Mouse (Mus musculus) neural tube, embryonic 11.5 days (tissue): ENCODE measurements around the gene Ccr4. TPM values are rescaled to one million over a fixed set of nuclear protein-coding genes. Genes with fewer than 3 reads are reported as not detected.

ENCODE experiments used
- ATAC-seq: fragments of 200-750 bp; cut with Nextera tagmentation; 2 replicates; pipeline ENCODE4 v1.8.0; 2017; ENCODE audit warnings: moderate number of reproducible peaks, mild to moderate bottlenecking, moderate TSS enrichment, moderate library complexity; ENCODE audit not compliant: insufficient read depth, low FRiP score, low TSS enrichment
- DNase-seq: peaks from one replicate; pipeline ENCODE4 v3.0.0-alpha.2; 2015; ENCODE audit warnings: low spot score
- H3K27ac ChIP-seq: fragments of 300-500 bp; sonication (generic); 2 replicates; pipeline ENCODE4 v1.5.1; 2014; ENCODE audit warnings: low read depth, mild to moderate bottlenecking, low read length
- H3K27me3 ChIP-seq: fragments of 300-500 bp; sonication (generic); 2 replicates; pipeline ENCODE4 v1.6.1; 2014; ENCODE audit warnings: mild to moderate bottlenecking, low read length, mixed read lengths; ENCODE audit not compliant: control insufficient read depth, insufficient read depth
- H3K36me3 ChIP-seq: fragments of 300-500 bp; sonication (generic); 2 replicates; pipeline ENCODE4 v1.6.1; 2014; ENCODE audit warnings: mild to moderate bottlenecking, low read length, moderate library complexity, mixed read lengths; ENCODE audit not compliant: control insufficient read depth, insufficient read depth
- H3K4me1 ChIP-seq: fragments of 300-500 bp; sonication (generic); 2 replicates; pipeline ENCODE4 v1.6.1; 2014; ENCODE audit warnings: low read length, mixed read lengths; ENCODE audit not compliant: control insufficient read depth, insufficient read depth
- H3K4me2 ChIP-seq: fragments of 300-500 bp; sonication (generic); 2 replicates; pipeline ENCODE4 v1.6.1; 2014; ENCODE audit warnings: low read depth, mild to moderate bottlenecking, moderate library complexity
- H3K4me3 ChIP-seq: fragments of 300-500 bp; sonication (generic); 2 replicates; pipeline ENCODE4 v1.5.1; 2014; ENCODE audit warnings: low read depth, low read length
- H3K9ac ChIP-seq: fragments of 300-500 bp; sonication (generic); 2 replicates; pipeline ENCODE4 v1.6.1; 2014; ENCODE audit warnings: mild to moderate bottlenecking, low read length
- H3K9me3 ChIP-seq: fragments of 300-500 bp; sonication (generic); 2 replicates; pipeline ENCODE4 v1.6.1; 2016; ENCODE audit warnings: low read length; ENCODE audit not compliant: control insufficient read depth
- WGBS: fragments of 180-500 bp; shearing (Covaris S2); extraction: QIAGEN DNeasy Blood & Tissue Kit; methylation state at CpG from one replicate; pipeline ENCODE4 v1.1.7; 2014; 5-methylcytosine and 5-hydroxymethylcytosine counted together
- polyA plus RNA-seq: library from polyadenylated mRNA; unstranded; fragments of >200 nt; fragmentation: Nextera tagmentation; extraction: Ambion mirVana; gene quantifications from 2 replicates; pipeline ENCODE4 v1.2.1, GENCODE M21; 2014

The Ccr4 gene
- polyA plus RNA-seq, 1 experiment from 2014 or later: not detected

DNA sequence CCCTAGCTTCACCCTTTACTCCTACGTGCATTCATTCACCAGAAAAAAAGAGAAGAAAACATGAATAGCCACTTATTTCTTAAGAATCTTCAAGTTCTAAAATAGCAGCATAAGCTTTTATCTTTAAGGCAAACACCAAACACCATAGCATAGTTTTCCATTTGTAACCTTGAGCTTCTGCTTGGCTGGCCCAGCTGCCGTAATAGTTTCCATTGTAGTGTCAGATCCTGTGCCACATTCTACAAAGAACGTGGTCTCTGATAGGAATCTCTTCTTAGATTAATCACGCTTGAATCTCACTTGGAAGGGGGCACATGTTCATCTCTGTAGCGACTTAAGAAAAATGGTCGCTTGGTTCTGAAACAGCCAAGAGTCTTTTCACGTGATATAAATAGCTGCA, 53.1 kb downstream of the Ccr4 start:
- Histone ChIP-seq H3K4me1 (no peaks in the 10 kb centered on the region), H3K27ac (no peak overlapping the region), H3K36me3 (no peaks in the 10 kb centered on the region), H3K9me3 (no peaks in the 10 kb centered on the region), H3K4me3 (no peak overlapping the region), H3K9ac (no peak overlapping the region), H3K27me3 (no peaks in the 10 kb centered on the region), H3K4me2 (no peak overlapping the region)
- ATAC-seq: no peak
- WGBS: 87% methylated on average over 7 of the region's 7 CpGs
- DNase-seq: no peak

DNA sequence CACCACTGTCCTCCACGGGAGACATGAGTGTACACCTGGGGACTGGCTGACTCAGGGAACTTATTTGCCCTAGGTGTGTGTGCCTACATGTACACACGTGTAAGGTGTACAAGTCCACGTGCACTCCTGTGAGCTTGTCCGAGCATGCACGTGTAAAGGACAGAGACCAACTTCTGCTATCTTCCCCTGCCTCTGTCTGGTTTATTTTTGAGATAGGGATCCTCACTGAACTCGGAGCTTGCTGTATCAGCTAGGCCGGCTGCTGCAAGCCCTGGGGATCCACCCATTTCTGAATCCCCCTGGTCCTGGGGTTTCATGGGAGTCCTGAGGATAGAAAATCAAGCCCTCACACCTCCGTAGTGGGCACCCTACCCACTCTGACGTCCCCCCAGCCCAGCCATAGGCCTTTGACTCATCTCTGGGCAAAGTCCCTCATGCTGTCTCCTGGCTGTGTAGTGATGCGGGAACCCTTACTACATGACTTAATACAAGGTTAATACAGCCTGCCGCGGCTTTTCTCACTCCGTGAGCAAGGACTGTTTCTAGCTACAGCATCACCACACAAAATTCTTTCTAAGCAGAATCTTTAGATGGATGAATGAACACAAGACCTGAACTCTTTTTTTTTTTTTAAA, 55.5 kb downstream of the Ccr4 start:
- Histone ChIP-seq H3K9ac (no peak overlapping the region), H3K4me2 (no peak overlapping the region), H3K4me1 (no peaks in the 10 kb centered on the region), H3K4me3 (no peak overlapping the region), H3K36me3 (no peaks in the 10 kb centered on the region), H3K27me3 (no peaks in the 10 kb centered on the region), H3K9me3 (no peaks in the 10 kb centered on the region), H3K27ac (no peak overlapping the region)
- 90% methylated on average over 13 of the region's 13 CpGs for WGBS
- ATAC-seq (no peak), DNase-seq (no peak)

DNA sequence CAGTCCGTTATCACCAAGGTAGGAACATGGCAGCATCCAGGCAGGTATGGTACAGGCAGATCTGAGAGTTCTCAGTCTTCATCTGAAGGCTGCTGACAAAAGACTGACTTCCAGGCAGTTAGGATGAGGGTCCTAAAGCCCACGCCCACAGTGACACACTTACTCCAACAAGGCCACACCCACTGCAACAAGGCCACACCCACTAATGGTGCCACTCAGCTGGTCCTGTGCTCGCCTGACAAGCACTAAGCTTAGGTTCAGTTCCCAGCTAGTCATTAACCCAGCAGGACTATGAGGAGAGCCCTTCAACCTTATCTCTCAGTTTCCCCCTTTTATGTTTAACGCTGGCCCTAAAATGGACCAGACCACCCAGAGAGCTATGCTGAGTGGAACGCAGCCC, 56.0 kb downstream of the Ccr4 start:
- Histone ChIP-seq H3K36me3 (no peaks in the 10 kb centered on the region), H3K9ac (no peak overlapping the region), H3K4me1 (no peaks in the 10 kb centered on the region), H3K27ac (no peak overlapping the region), H3K9me3 (no peaks in the 10 kb centered on the region), H3K4me2 (no peak overlapping the region), H3K27me3 (no peaks in the 10 kb centered on the region), H3K4me3 (no peak overlapping the region)
- no peak for DNase-seq
- 71% methylated on average over 5 of the region's 5 CpGs for WGBS
- ATAC-seq: no peak

- no peaks in the 10 kb centered on the region; the same call in 1 of the 2 replicates for H3K36me3 ChIP-seq
- H3K4me3 ChIP-seq: no peak overlapping the region
- H3K27ac ChIP-seq: no peak overlapping the region
- no peak overlapping the region for H3K4me2 ChIP-seq
- no peaks in the 10 kb centered on the region for H3K27me3 ChIP-seq
- ATAC-seq (no peak), DNase-seq (no peak)
- no peak overlapping the region for H3K9ac ChIP-seq
- no peaks in the 10 kb centered on the region for H3K4me1 ChIP-seq
- WGBS: 92% methylated on average over 8 of the region's 8 CpGs
- no peaks in the 10 kb centered on the region for H3K9me3 ChIP-seq
Measured at GRCm38 (mm10) chr9:114446887-114447286, 57.8 kb downstream of the Ccr4 start.

DNA sequence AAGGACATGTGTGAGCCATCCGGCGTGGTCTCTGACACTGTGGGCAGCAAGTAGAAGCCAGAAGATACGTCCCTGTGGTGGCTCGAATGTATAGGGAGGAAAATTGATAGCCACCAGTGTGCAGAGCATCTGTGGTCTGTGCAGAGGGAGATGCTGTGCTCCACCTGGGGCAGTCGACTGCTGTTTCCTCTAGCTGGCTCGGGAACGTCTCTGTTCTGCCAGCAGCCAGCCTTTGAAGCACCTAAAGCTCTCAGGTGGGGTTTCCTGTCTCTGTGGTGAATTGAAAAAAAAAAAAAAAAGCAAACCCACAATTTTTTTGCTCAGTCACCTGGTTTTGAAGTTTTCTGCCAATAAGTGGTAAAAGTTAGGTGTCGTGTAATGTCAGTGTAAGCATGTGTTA, 61.4 kb downstream of the Ccr4 start:
- no peak for DNase-seq
- Histone ChIP-seq H3K4me3 (no peak overlapping the region), H3K27ac (no peak overlapping the region), H3K9me3 (no peaks in the 10 kb centered on the region), H3K36me3 (no peaks in the 10 kb centered on the region; the same call in 1 of the 2 replicates), H3K4me1 (no peaks in the 10 kb centered on the region), H3K4me2 (no peak overlapping the region), H3K9ac (no peak overlapping the region), H3K27me3 (no peaks in the 10 kb centered on the region)
- WGBS: 89% methylated on average over 8 of the region's 8 CpGs
- no peak for ATAC-seq

DNA sequence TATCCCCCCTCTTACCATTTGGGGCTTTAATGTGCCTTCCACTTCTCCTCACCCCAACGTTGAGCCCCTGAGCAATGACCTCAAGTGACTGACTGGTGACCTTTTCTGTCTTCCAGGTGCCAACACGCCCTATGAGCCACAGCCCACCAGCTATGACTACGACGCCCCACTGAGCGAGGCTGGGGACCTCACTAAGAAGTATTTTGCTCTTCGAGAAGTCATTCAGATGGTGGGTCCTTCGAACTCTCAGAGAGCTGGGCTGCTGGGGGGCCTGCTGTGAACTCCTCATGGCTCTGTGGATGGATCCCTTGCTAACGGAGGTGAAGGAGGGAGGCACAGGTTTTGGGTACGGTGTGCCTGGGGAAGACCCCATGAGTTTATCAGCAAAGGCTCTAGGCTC, 61.8 kb downstream of the Ccr4 start:
- no peak overlapping the region for H3K27ac ChIP-seq

GRCm38 (mm10) chr9:114442225-114442624, 62.5 kb downstream of the Ccr4 start:
- H3K36me3 ChIP-seq: no peaks in the 10 kb centered on the region; the same call in 1 of the 2 replicates
- no peak for DNase-seq
- H3K4me2 ChIP-seq: no peak overlapping the region
- H3K4me1 ChIP-seq: no peaks in the 10 kb centered on the region
- no peak overlapping the region for H3K4me3 ChIP-seq
- no peak overlapping the region for H3K27ac ChIP-seq
- H3K9ac ChIP-seq: no peak overlapping the region
- 95% methylated on average over 9 of the region's 9 CpGs for WGBS
- no peaks in the 10 kb centered on the region for H3K27me3 ChIP-seq
- no peak for ATAC-seq
- H3K9me3 ChIP-seq: no peaks in the 10 kb centered on the region

More for the DNA sequence above, 61.8 kb downstream of the Ccr4 start:
- ATAC-seq (no peak), DNase-seq (no peak)
- Histone ChIP-seq H3K4me3 (no peak overlapping the region), H3K4me2 (no peak overlapping the region), H3K36me3 (no peaks in the 10 kb centered on the region; the same call in 1 of the 2 replicates), H3K9ac (no peak overlapping the region), H3K9me3 (no peaks in the 10 kb centered on the region), H3K27me3 (no peaks in the 10 kb centered on the region), H3K4me1 (no peaks in the 10 kb centered on the region)
- WGBS: 84% methylated on average over 9 of the region's 9 CpGs

GRCm38 (mm10) chr9:114440548-114440947, 64.2 kb downstream of the Ccr4 start:
- Histone ChIP-seq H3K4me3 (no peak overlapping the region), H3K27me3 (no peaks in the 10 kb centered on the region), H3K4me1 (no peaks in the 10 kb centered on the region), H3K27ac (no peak overlapping the region), H3K9ac (no peak overlapping the region), H3K9me3 (no peaks in the 10 kb centered on the region), H3K36me3 (no peaks in the 10 kb centered on the region; the same call in 1 of the 2 replicates), H3K4me2 (no peak overlapping the region)
- ATAC-seq (no peak), DNase-seq (no peak)
- WGBS: 90% methylated on average over 10 of the region's 10 CpGs
